Mouse (Mus musculus) CH12.LX (cell line): ENCODE measurements around the gene Ryr3. TPM values are rescaled to one million over a fixed set of nuclear protein-coding genes. Genes with fewer than 3 reads are reported as not detected.

Source experiments
- DNase-seq: peaks from one replicate; pipeline ENCODE4 v3.0.0-alpha.2; 2013; ENCODE audit errors: extremely low read depth
- H3K27ac ChIP-seq: 2 replicates; pipeline ENCODE4 v1.5.1; 2012; ENCODE audit warnings: low read depth, mild to moderate bottlenecking, control low read depth, moderate library complexity; ENCODE audit not compliant: insufficient read depth
- H3K27me3 ChIP-seq: replicated peaks from 2 replicates; pipeline ENCODE3; 2012; ENCODE audit warnings: inconsistent platforms
- H3K36me3 ChIP-seq, 2 experiments: replicated peaks in 1 of 2; 2 replicates each; pipeline versions ENCODE3 to v1.6.1; 2012; ENCODE audit warnings: inconsistent platforms in 1 of 2, low read length in 1 of 2, mild to moderate bottlenecking in 1 of 2, mixed read lengths in 1 of 2, moderate library complexity in 1 of 2; ENCODE audit not compliant: control insufficient read depth in 1 of 2, insufficient read depth in 1 of 2
- H3K4me1 ChIP-seq, 2 experiments: 2 replicates each; pipeline ENCODE4 v1.6.1; 2012; ENCODE audit warnings: inconsistent platforms in 1 of 2, moderate library complexity in 1 of 2; ENCODE audit not compliant: insufficient read depth in 2 of 2, control insufficient read depth in 1 of 2
- H3K4me2 ChIP-seq: 2 replicates; pipeline ENCODE4 v1.6.1; 2012; ENCODE audit warnings: low read depth, mild to moderate bottlenecking, control low read depth; ENCODE audit not compliant: poor library complexity, insufficient read depth, severe bottlenecking
- H3K4me3 ChIP-seq, 3 experiments: fragments of 150-350 bp in 1 of 3; sonication (generic) in 1 of 3; replicated peaks in 1 of 3; 2 replicates each; pipeline versions ENCODE3 to v1.5.1; 2011 to 2012; ENCODE audit warnings: low read depth in 2 of 3, low read length in 2 of 3, mild to moderate bottlenecking in 2 of 3, moderate library complexity in 2 of 3, control low read depth in 1 of 3, improper control_type of control experiment in 1 of 3, inconsistent platforms in 1 of 3, mixed read lengths in 1 of 3; ENCODE audit not compliant: poor library complexity in 1 of 3
- H3K79me2 ChIP-seq: replicated peaks from 2 replicates; pipeline ENCODE4 v1.6.1; 2012; ENCODE audit warnings: mild to moderate bottlenecking, moderate library complexity; ENCODE audit not compliant: control insufficient read depth, poor library complexity, insufficient read depth, severe bottlenecking; ENCODE audit errors: extremely low read depth
- H3K9ac ChIP-seq: 2 replicates; pipeline ENCODE4 v1.6.1; 2012; ENCODE audit warnings: low read depth, mild to moderate bottlenecking, control low read depth, moderate library complexity; ENCODE audit not compliant: insufficient read depth
- H3K9me3 ChIP-seq: replicated peaks from 2 replicates; pipeline ENCODE3; 2012; ENCODE audit warnings: low read length, inconsistent platforms, mixed read lengths
- BHLHE40 ChIP-seq: IDR thresholded peaks from 2 replicates; pipeline ENCODE4 v1.6.1; 2011; ENCODE audit warnings: mild to moderate bottlenecking, low read depth, low read length, improper control_type of control experiment
- CTCF ChIP-seq, 2 experiments: IDR thresholded peaks in 1 of 2; conservative IDR thresholded peaks in 1 of 2; 2 replicates each; pipeline ENCODE4 v1.5.1; 2011 to 2012; ENCODE audit warnings: low read depth in 2 of 2, low read length in 2 of 2, improper control_type of control experiment in 1 of 2, inconsistent platforms in 1 of 2, mild to moderate bottlenecking in 1 of 2, moderate library complexity in 1 of 2
- ELF1 ChIP-seq: IDR thresholded peaks from 2 replicates; pipeline ENCODE4 v1.6.1; 2014; ENCODE audit warnings: low read depth, mild to moderate bottlenecking, inconsistent platforms, low read length, improper control_type of control experiment
- EP300 ChIP-seq: IDR thresholded peaks from 2 replicates; pipeline ENCODE4 v1.6.1; 2011; ENCODE audit warnings: low read length, improper control_type of control experiment
- ETS1 ChIP-seq: conservative IDR thresholded peaks from 2 replicates; pipeline ENCODE4 v1.6.1; 2012; ENCODE audit warnings: low read depth, mild to moderate bottlenecking, inconsistent platforms, low read length, improper control_type of control experiment, moderate library complexity
- HCFC1 ChIP-seq: IDR thresholded peaks from 2 replicates; pipeline ENCODE4 v1.6.1; 2012; ENCODE audit warnings: low read depth, mild to moderate bottlenecking, inconsistent platforms, low read length, improper control_type of control experiment
- JUN ChIP-seq: IDR thresholded peaks from 2 replicates; pipeline ENCODE4 v1.6.1; 2011; ENCODE audit warnings: low read depth, mild to moderate bottlenecking, low read length, improper control_type of control experiment, moderate library complexity; ENCODE audit not compliant: insufficient read depth
- MEF2A ChIP-seq: IDR thresholded peaks from 2 replicates; pipeline ENCODE4 v1.6.1; 2014; ENCODE audit warnings: low read depth, mild to moderate bottlenecking, inconsistent platforms, low read length, improper control_type of control experiment, borderline replicate concordance
- MXI1 ChIP-seq: IDR thresholded peaks from 2 replicates; pipeline ENCODE4 v1.6.1; 2011; ENCODE audit warnings: mild to moderate bottlenecking, low read depth, low read length, improper control_type of control experiment
- POLR2A ChIP-seq: IDR thresholded peaks from 2 replicates; pipeline ENCODE4 v1.6.1; 2011; ENCODE audit warnings: low read depth, mild to moderate bottlenecking, improper control_type of control experiment, low read length
- POLR2AphosphoS2 ChIP-seq: IDR thresholded peaks from 2 replicates; pipeline ENCODE4 v1.6.1; 2011; ENCODE audit warnings: low read depth, low read length, improper control_type of control experiment
- RAD21 ChIP-seq: IDR thresholded peaks from 2 replicates; pipeline ENCODE4 v1.6.1; 2011; ENCODE audit warnings: low read depth, mild to moderate bottlenecking, low read length, improper control_type of control experiment, moderate library complexity
- SMC3 ChIP-seq: IDR thresholded peaks from 2 replicates; pipeline ENCODE4 v1.6.1; 2011; ENCODE audit warnings: low read depth, low read length, improper control_type of control experiment
- TBP ChIP-seq: conservative IDR thresholded peaks from 2 replicates; pipeline ENCODE4 v1.6.1; 2011; ENCODE audit warnings: low read depth, low read length, improper control_type of control experiment
- UBTF ChIP-seq: IDR thresholded peaks from 2 replicates; pipeline ENCODE4 v1.6.1; 2012; ENCODE audit warnings: low read depth, mild to moderate bottlenecking, inconsistent platforms, low read length, improper control_type of control experiment, moderate library complexity
- USF1 ChIP-seq: IDR thresholded peaks from 2 replicates; pipeline ENCODE4 v1.6.1; 2014; ENCODE audit warnings: low read depth, mild to moderate bottlenecking, inconsistent platforms, low read length, improper control_type of control experiment
- ZMIZ1 ChIP-seq: IDR thresholded peaks from 2 replicates; pipeline ENCODE4 v1.6.1; 2012; ENCODE audit warnings: low read depth, mild to moderate bottlenecking, inconsistent platforms, low read length, improper control_type of control experiment
- dilution Hi-C: fragments of 300-500 bp; cut with MboI; formaldehyde crosslinking; loops from 2 replicates; pipeline ENCODE4 v1.14.3; 2020; ENCODE audit warnings: low sequenced_read_pairs; ENCODE audit not compliant: extremely low pct_unique_long_range_greater_than_20kb, extremely low pct_ligation_motif_present
- in situ Hi-C: fragments of 300-500 bp; cut with MboI; formaldehyde crosslinking; loops from 3 replicates; pipeline ENCODE4 v1.14.3; 2019; ENCODE audit warnings: low sequenced_read_pairs, low pct_ligation_motif_present, low pct_unique_long_range_greater_than_20kb, mixed read lengths
- polyA plus RNA-seq: library from polyadenylated mRNA; unstranded; fragments of >175 nt; gene quantifications from 2 replicates; pipeline ENCODE4 v1.2.1, GENCODE M21; 2012; ENCODE audit warnings: low read depth; ENCODE audit not compliant: insufficient read length
- total RNA-seq, 2 experiments: library from RNA; depleted of rRNA; stranded (reverse); fragments of 300-350 nt in 1 of 2; fragments of >200 nt in 1 of 2; gene quantifications; 2 replicates each; pipeline ENCODE4 v1.2.3; 2012 to 2014

Gene Ryr3
- total and polyA plus RNA-seq, 3 experiments: 0.08 to 0.40 (median 0.16) TPM

GRCm38 (mm10) chr2:112617206-112617605 lies 599.7 kb downstream of the Ryr3 start:
- in situ Hi-C loops (no loop called here), dilution Hi-C loops (no loop called here)
- Histone ChIP-seq H3K9me3 (no peaks in the 10 kb centered on the region), H3K36me3 (peaks cover 0 to 6% of the 10 kb centered on the region in 2 experiments), H3K4me3 (no peak overlapping the region), H3K79me2 (no peaks in the 10 kb centered on the region), H3K4me1 (no peaks in the 10 kb centered on the region), H3K27ac (no peak overlapping the region), H3K27me3 (no peaks in the 10 kb centered on the region), H3K4me2 (no peak overlapping the region), H3K9ac (no peak overlapping the region)
- TF ChIP-seq JUN: no peak
- no peak for TF ChIP-seq SMC3
- no peak for TF ChIP-seq RAD21
- TF ChIP-seq TBP: no peak
- no peak for TF ChIP-seq POLR2AphosphoS2
- TF ChIP-seq MEF2A: no peak
- no peak for TF ChIP-seq CTCF (conservative IDR thresholded peaks at IDR 0.05 in 1 of 2, IDR thresholded peaks at IDR 0.05 in 1 of 2; ENCODE audit: low read depth in 2 of 2, low read length in 2 of 2)
- TF ChIP-seq POLR2A: no peak
- TF ChIP-seq MXI1: no peak
- TF ChIP-seq ETS1: no peak
- no peak for TF ChIP-seq BHLHE40
- no peak for TF ChIP-seq ELF1
- no peak for TF ChIP-seq HCFC1
- TF ChIP-seq ZMIZ1: no peak
- no peak for TF ChIP-seq EP300
- TF ChIP-seq USF1: no peak
- no peak for DNase-seq

GRCm38 (mm10) chr2:112614375-112614774 lies 602.5 kb downstream of the Ryr3 start:
- no peaks in the 10 kb centered on the region for H3K27me3 ChIP-seq
- no peak for TF ChIP-seq UBTF
- no peak overlapping the region for H3K4me2 ChIP-seq
- H3K79me2 ChIP-seq: no peaks in the 10 kb centered on the region
- DNase-seq: no peak
- H3K4me1 ChIP-seq: no peaks in the 10 kb centered on the region
- H3K9me3 ChIP-seq: no peaks in the 10 kb centered on the region
- dilution Hi-C loops: no loop called here
- no peak overlapping the region for H3K27ac ChIP-seq
- H3K36me3 ChIP-seq: peaks cover 0 to 8% of the 10 kb centered on the region in 2 experiments
- no peak overlapping the region for H3K9ac ChIP-seq
- in situ Hi-C loops: loop anchor here (5.0 kb wide), 1 partner anchor 112 kb away; no protein-coding TSS in a partner anchor
- H3K4me3 ChIP-seq: no peak overlapping the region
